Mouse (Mus musculus) embryonic facial prominence, embryonic 14.5 days (tissue): ENCODE measurements around the gene Tert. TPM values are rescaled to one million over a fixed set of nuclear protein-coding genes. Genes with fewer than 3 reads are reported as not detected.
A peak's percentile ranks its signal among the peaks of the same experiment; 100 is the strongest.

Source experiments
- ATAC-seq: fragments of 200-750 bp; cut with Nextera tagmentation; 2 replicates; pipeline ENCODE4 v1.8.0; 2017; ENCODE audit warnings: low read depth, moderate number of reproducible peaks, moderate TSS enrichment
- DNase-seq: peaks from one replicate; pipeline ENCODE4 v3.0.0-alpha.2; 2015; ENCODE audit warnings: low spot score
- H3K27ac ChIP-seq: fragments of 300-500 bp; sonication (generic); replicated peaks from 2 replicates; pipeline ENCODE4 v1.5.1; 2014; ENCODE audit warnings: low read depth, mild to moderate bottlenecking, low read length, moderate library complexity
- H3K27me3 ChIP-seq: fragments of 300-500 bp; sonication (generic); replicated peaks from 2 replicates; pipeline ENCODE4 v1.6.1; 2014; ENCODE audit warnings: low read length; ENCODE audit not compliant: control insufficient read depth, insufficient read depth
- H3K36me3 ChIP-seq: fragments of 300-500 bp; sonication (generic); 2 replicates; pipeline ENCODE4 v1.6.1; 2014; ENCODE audit warnings: low read length, mixed read lengths; ENCODE audit not compliant: control insufficient read depth, insufficient read depth
- H3K4me1 ChIP-seq: fragments of 300-500 bp; sonication (generic); 2 replicates; pipeline ENCODE4 v1.6.1; 2014; ENCODE audit warnings: antibody characterized with exemption, low read length; ENCODE audit not compliant: control insufficient read depth, insufficient read depth
- H3K4me2 ChIP-seq: fragments of 300-500 bp; sonication (generic); 2 replicates; pipeline ENCODE4 v1.6.1; 2014; ENCODE audit warnings: low read depth, mild to moderate bottlenecking, low read length, moderate library complexity, mixed read lengths
- H3K4me3 ChIP-seq: fragments of 300-500 bp; sonication (generic); 2 replicates; pipeline ENCODE4 v1.5.1; 2014; ENCODE audit warnings: low read depth, mild to moderate bottlenecking, low read length
- H3K9ac ChIP-seq: fragments of 300-500 bp; sonication (generic); 2 replicates; pipeline ENCODE4 v1.6.1; 2014; ENCODE audit warnings: low read depth, mild to moderate bottlenecking, low read length, moderate library complexity, mixed read lengths
- H3K9me3 ChIP-seq: fragments of 300-500 bp; sonication (generic); 2 replicates; pipeline ENCODE4 v1.6.1; 2016; ENCODE audit warnings: low read length; ENCODE audit not compliant: control insufficient read depth
- WGBS: fragments of 180-500 bp; shearing (Covaris S2); extraction: QIAGEN DNeasy Blood & Tissue Kit; methylation state at CpG from one replicate; pipeline ENCODE4 v1.1.7; 2014; 5-methylcytosine and 5-hydroxymethylcytosine counted together
- polyA plus RNA-seq: library from polyadenylated mRNA; unstranded; fragments of >200 nt; fragmentation: Nextera tagmentation; extraction: Ambion mirVana; gene quantifications from 2 replicates; pipeline ENCODE4 v1.2.1, GENCODE M21; 2014

Gene Tert
- 2.2 and 2.8 TPM in 2 replicates for polyA plus RNA-seq

DNA sequence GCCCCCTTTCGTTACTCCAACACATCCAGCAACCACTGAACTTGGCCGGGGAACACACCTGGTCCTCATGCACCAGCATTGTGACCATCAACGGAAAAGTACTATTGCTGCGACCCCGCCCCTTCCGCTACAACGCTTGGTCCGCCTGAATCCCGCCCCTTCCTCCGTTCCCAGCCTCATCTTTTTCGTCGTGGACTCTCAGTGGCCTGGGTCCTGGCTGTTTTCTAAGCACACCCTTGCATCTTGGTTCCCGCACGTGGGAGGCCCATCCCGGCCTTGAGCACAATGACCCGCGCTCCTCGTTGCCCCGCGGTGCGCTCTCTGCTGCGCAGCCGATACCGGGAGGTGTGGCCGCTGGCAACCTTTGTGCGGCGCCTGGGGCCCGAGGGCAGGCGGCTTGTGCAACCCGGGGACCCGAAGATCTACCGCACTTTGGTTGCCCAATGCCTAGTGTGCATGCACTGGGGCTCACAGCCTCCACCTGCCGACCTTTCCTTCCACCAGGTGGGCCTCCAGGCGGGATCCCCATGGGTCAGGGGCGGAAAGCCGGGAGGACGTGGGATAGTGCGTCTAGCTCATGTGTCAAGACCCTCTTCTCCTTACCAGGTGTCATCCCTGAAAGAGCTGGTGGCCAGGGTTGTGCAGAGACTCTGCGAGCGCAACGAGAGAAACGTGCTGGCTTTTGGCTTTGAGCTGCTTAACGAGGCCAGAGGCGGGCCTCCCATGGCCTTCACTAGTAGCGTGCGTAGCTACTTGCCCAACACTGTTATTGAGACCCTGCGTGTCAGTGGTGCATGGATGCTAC lies at the start of gene Tert:
TSS of gene Tert (plus strand) at position 167 of the 805 bp plus-strand sequence.
- H3K9me3 ChIP-seq: no peaks in the 10 kb centered on the region
- DNase-seq (peak; percentile 81), ATAC-seq (peak; percentile 90)
- H3K4me2 ChIP-seq: peak within 1 kb of the TSS; percentile 67
- WGBS: 5% methylated on average over 42 of the region's 47 CpGs
- H3K36me3 ChIP-seq: peaks cover 26% of the 10 kb centered on the region
- no peaks in the 10 kb centered on the region for H3K27me3 ChIP-seq
- H3K4me1 ChIP-seq: peaks cover 7% of the 10 kb centered on the region
- peak within 1 kb of the TSS; percentile 57 for H3K4me3 ChIP-seq
- H3K9ac ChIP-seq: peak within 1 kb of the TSS; percentile 74
- H3K27ac ChIP-seq: no peak within 1 kb of the TSS

- H3K4me2 ChIP-seq: no peak overlapping the region
- H3K27ac ChIP-seq: no peak overlapping the region
- no peak for ATAC-seq
- no peak overlapping the region for H3K4me3 ChIP-seq
- H3K36me3 ChIP-seq: no peaks in the 10 kb centered on the region
- no peaks in the 10 kb centered on the region for H3K9me3 ChIP-seq
- H3K9ac ChIP-seq: no peak overlapping the region
- no peaks in the 10 kb centered on the region for H3K27me3 ChIP-seq
- WGBS: 73% methylated on average over 2 of the region's 2 CpGs
- no peak for DNase-seq
- H3K4me1 ChIP-seq: no peaks in the 10 kb centered on the region
Observed at GRCm38 (mm10) chr13:73577277-73577676, 49.4 kb upstream of the Tert start.

GRCm38 (mm10) chr13:73591488-73591887 lies 35.2 kb upstream of the Tert start:
- H3K27me3 ChIP-seq: no peaks in the 10 kb centered on the region
- no peak overlapping the region for H3K9ac ChIP-seq
- no peaks in the 10 kb centered on the region for H3K36me3 ChIP-seq
- DNase-seq: no peak
- H3K4me3 ChIP-seq: no peak overlapping the region
- H3K27ac ChIP-seq: no peak overlapping the region
- no peaks in the 10 kb centered on the region for H3K4me1 ChIP-seq
- no peaks in the 10 kb centered on the region for H3K9me3 ChIP-seq
- no peak overlapping the region for H3K4me2 ChIP-seq
- ATAC-seq: no peak
- 81% methylated on average over 3 of the region's 3 CpGs for WGBS

DNA sequence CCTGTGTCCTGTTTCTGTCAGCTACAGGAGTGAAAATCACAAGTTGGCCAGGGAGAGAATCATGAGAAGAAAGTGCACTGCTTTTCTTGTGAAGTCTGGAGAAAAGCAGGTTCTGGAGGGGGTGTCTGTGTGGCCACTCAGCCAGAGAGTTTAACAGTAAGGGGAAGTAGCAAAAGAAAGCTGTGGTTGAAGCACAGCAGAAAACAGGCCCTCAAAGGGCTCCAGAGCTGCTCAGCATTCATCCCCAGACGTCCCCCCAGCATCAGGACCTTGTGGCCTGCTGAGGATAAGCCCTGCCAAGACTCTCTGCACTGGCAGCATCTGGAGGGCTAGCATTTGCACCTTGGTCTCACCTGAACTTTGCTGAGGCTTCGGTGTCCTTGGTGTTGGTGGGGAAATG lies 34.2 kb upstream of the Tert start:
- no peak overlapping the region for H3K4me2 ChIP-seq
- no peak for ATAC-seq
- no peak overlapping the region for H3K27ac ChIP-seq

GRCm38 (mm10) chr13:73596276-73596675 lies 30.4 kb upstream of the Tert start:
- 78% methylated on average over 4 of the region's 4 CpGs for WGBS
- no peak for ATAC-seq

More for the DNA sequence above, 34.2 kb upstream of the Tert start:
- WGBS: 34% methylated on average over 2 of the region's 2 CpGs
- Histone ChIP-seq H3K9me3 (no peaks in the 10 kb centered on the region), H3K9ac (no peak overlapping the region), H3K4me3 (no peak overlapping the region), H3K27me3 (no peaks in the 10 kb centered on the region), H3K36me3 (no peaks in the 10 kb centered on the region), H3K4me1 (no peaks in the 10 kb centered on the region)
- no peak for DNase-seq

DNA sequence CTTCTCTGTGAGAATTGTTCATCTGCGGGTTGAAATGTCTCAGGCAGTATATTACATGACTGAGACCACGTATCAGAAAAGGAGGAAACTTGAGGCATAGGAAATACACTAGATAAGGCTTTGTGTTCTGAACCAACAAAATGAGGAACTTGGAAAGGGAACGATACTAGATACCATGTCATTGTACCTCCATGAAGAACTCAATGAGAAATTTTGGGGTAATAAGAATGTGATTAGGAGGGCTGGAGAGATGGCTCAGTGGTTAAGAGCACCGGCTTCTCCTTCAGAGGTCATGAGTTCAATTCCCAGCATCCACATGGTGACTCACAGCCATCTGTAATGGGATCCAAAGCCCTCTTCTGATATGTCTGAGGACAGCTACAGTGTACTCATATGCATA lies 26.5 kb upstream of the Tert start:
- Histone ChIP-seq H3K4me3 (no peak overlapping the region), H3K36me3 (no peaks in the 10 kb centered on the region), H3K9me3 (no peaks in the 10 kb centered on the region), H3K27me3 (no peaks in the 10 kb centered on the region), H3K9ac (no peak overlapping the region), H3K4me2 (no peak overlapping the region), H3K4me1 (peaks cover 10% of the 10 kb centered on the region), H3K27ac (no peak overlapping the region)
- 75% methylated on average over 4 of the region's 4 CpGs for WGBS
- DNase-seq (no peak), ATAC-seq (no peak)

More at GRCm38 (mm10) chr13:73596276-73596675, 30.4 kb upstream of the Tert start:
- Histone ChIP-seq H3K27ac (no peak overlapping the region), H3K4me1 (no peaks in the 10 kb centered on the region), H3K9me3 (no peaks in the 10 kb centered on the region), H3K4me3 (no peak overlapping the region), H3K36me3 (no peaks in the 10 kb centered on the region), H3K4me2 (no peak overlapping the region), H3K9ac (no peak overlapping the region), H3K27me3 (no peaks in the 10 kb centered on the region)
- DNase-seq: no peak

DNA sequence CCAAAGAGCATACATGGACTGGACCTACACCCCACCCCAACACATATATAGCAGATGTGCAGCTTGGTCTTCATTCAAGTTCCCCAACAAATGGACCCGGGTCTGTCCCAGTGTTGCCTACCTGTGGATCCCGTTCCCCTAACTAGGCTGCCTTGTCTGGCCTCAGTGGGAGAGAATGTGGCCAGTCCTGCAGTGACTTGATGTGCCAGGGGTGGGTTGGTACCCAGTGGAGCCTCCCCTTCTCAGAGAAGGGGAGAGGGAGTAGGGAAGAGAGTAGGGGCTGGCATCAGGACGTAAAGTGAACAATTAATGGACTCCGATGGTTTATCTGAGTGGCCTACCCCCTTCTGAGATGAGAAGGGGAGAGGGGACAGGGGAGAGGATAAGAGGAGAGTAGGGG lies 23.7 kb upstream of the Tert start:
- peaks cover 10% of the 10 kb centered on the region for H3K4me1 ChIP-seq
- H3K27me3 ChIP-seq: no peaks in the 10 kb centered on the region
- 60% methylated on average over 4 of the region's 4 CpGs for WGBS
- H3K27ac ChIP-seq: no peak overlapping the region
- no peak for ATAC-seq
- no peaks in the 10 kb centered on the region for H3K9me3 ChIP-seq
- DNase-seq: no peak
- H3K36me3 ChIP-seq: peaks cover 17% of the 10 kb centered on the region
- peak overlapping the region; percentile 77 for H3K4me2 ChIP-seq
- H3K9ac ChIP-seq: peak overlapping the region; percentile 80
- peak overlapping the region; percentile 65 for H3K4me3 ChIP-seq

DNA sequence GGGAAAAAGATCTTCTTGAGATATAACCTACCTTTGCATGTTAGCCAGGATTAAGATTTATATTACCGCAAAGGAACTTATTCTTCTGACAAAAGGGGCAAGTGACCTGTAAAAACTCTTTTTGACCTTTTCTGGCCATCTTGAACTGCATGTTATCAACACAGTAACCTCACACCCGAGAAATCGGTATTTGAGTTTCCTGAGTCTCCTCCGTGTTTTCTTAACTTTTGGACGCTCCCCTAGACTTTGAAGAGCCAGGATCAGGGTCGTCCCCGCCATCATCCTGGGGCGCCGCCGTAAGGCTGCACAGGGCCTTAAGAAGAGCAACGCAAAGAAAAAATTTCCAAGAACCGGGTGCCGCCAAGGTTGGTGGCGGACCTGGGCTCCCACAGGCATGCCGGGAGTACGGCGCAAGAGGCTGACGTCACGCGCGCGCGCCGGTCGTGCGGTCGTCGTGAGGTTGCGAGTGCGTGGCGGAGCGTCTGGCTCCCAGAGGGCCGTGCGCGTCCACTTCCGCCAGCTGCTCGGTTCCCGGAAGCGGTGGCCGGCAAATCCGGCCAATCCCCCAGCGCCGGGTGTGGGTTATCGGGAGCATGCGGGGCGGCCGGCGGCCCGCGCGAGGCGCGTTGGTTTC lies 23.1 kb upstream of the Tert start, which contains the start of gene Clptm1l:
TSS of gene Clptm1l (plus strand) at position 485 of the 634 bp plus-strand sequence.
- Histone ChIP-seq H3K36me3 (peaks cover 23% of the 10 kb centered on the region), H3K4me3 (peak within 1 kb of the TSS; percentile 65), H3K4me2 (peak within 1 kb of the TSS; percentile 77), H3K27ac (peak within 1 kb of the TSS; percentile 78), H3K27me3 (no peaks in the 10 kb centered on the region), H3K9ac (peak within 1 kb of the TSS; percentile 80), H3K9me3 (no peaks in the 10 kb centered on the region), H3K4me1 (peaks cover 10% of the 10 kb centered on the region)
- DNase-seq (peak; percentile 97), ATAC-seq (peak; percentile 99)
- under 1% methylated on average over 20 of the region's 53 CpGs for WGBS
